Mouse (Mus musculus) brain, embryonic 14.5 days (tissue): ENCODE measurements around the gene Foxc2.

Source experiments
- CTCF ChIP-seq: fragments of 200-500 bp; IDR thresholded peaks from 2 replicates; pipeline ENCODE4 v1.5.1; 2012; ENCODE audit warnings: inconsistent platforms, mild to moderate bottlenecking, moderate library complexity, borderline replicate concordance; ENCODE audit not compliant: insufficient read depth, insufficient read length; ENCODE audit errors: extremely low read depth
- POLR2A ChIP-seq: fragments of 200-500 bp; IDR thresholded peaks from 2 replicates; pipeline ENCODE4 v1.6.1; 2012; ENCODE audit warnings: mild to moderate bottlenecking, inconsistent platforms, borderline replicate concordance; ENCODE audit not compliant: poor library complexity, insufficient read depth, insufficient read length, severe bottlenecking; ENCODE audit errors: extremely low read depth

DNA sequence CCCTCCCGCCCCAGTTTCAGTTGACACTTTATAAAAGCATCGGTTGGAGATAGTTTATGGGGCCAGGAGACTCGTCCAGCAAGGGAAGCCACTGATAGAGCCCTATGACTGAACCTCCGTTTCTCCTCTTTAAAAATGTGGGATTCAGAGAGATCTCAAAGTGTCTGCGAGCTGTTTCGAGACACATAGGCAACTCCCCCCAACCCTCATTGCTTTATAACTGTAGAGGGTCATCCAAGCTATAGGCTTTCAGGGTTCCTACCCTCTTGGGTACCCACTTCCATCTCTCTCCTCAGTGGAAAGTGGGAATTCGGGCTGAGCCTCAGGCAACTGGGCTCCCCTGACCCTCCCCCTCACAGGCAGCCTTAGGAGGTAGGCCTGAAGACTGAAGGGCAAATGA lies 34.6 kb upstream of the Foxc2 start:
- no peak for TF ChIP-seq CTCF
- TF ChIP-seq POLR2A: no peak
